Mouse (Mus musculus) MEL-GATA-1-ER (cell line): ENCODE measurements around the gene Gm16867.
"Not testable (repeated sequence)": the region's sequence is repeated elsewhere in the genome, so short reads cannot be mapped to it uniquely, and the experiment has no call there.

Source experiments
- DNase-seq: peaks from one replicate; pipeline ENCODE4 v3.0.0-alpha.2; 2012; ENCODE audit warnings: low read depth; ENCODE audit errors: extremely low read depth

Gm16867 gene

GRCm38 (mm10) chr14:69467612-69468366 is 35.4 kb downstream of the Gm16867 start:
- not testable (repeated sequence) for DNase-seq

- not testable (repeated sequence) for DNase-seq
These were observed 38.7 kb downstream of the Gm16867 start for GRCm38 (mm10) chr14:69464465-69464864.

GRCm38 (mm10) chr14:69457691-69458090 is 45.5 kb downstream of the Gm16867 start:
- not testable (repeated sequence) for DNase-seq

GRCm38 (mm10) chr14:69454640-69455039 is 48.5 kb downstream of the Gm16867 start:
- DNase-seq = not testable (repeated sequence)

GRCm38 (mm10) chr14:69448845-69449244 is 54.3 kb downstream of the Gm16867 start:
- not testable (repeated sequence) for DNase-seq

- not testable (repeated sequence) for DNase-seq
These were observed 56.2 kb downstream of the Gm16867 start for GRCm38 (mm10) chr14:69447006-69447405.

GRCm38 (mm10) chr14:69443092-69443692 is 60.0 kb downstream of the Gm16867 start:
- DNase-seq = not testable (repeated sequence)

- not testable (repeated sequence) for DNase-seq
These were observed 62.2 kb downstream of the Gm16867 start for GRCm38 (mm10) chr14:69440955-69441354.

- not testable (repeated sequence) for DNase-seq
These were observed 64.4 kb downstream of the Gm16867 start for GRCm38 (mm10) chr14:69438678-69439214.

- DNase-seq = not testable (repeated sequence)
These were observed 82.2 kb downstream of the Gm16867 start for GRCm38 (mm10) chr14:69421003-69421402.

- DNase-seq = not testable (repeated sequence)
These were observed 85.6 kb downstream of the Gm16867 start for GRCm38 (mm10) chr14:69417545-69417944.
